Mouse (Mus musculus): ENCODE measurements at regions not wholly inside any gene's neighbourhood (a gene's known extent, or its start where the extent isn't known, plus 50 kb on each side); places are given as distances from the start of the nearest gene placed in this dataset.
A peak's percentile ranks its signal among the peaks of the same experiment; 100 is the strongest.

- no peak for DNase-seq
Measured at GRCm38 (mm10) chr11:64369516-64369915, 65.6 kb upstream of the Hs3st3a1 start.

- DNase-seq, result no peak
Measured at GRCm38 (mm10) chr11:64335456-64335855, 99.7 kb upstream of the Hs3st3a1 start.

GRCm38 (mm10) chr11:64332406-64332805 is 102.7 kb upstream of the Hs3st3a1 start:
- DNase-seq, result no peak

GRCm38 (mm10) chr11:64331811-64332210 is 103.3 kb upstream of the Hs3st3a1 start:
- DNase-seq, result no peak

- DNase-seq, result no peak
Measured at GRCm38 (mm10) chr11:64329129-64329528, 106.0 kb upstream of the Hs3st3a1 start.

- no peak for DNase-seq
Measured at GRCm38 (mm10) chr11:64327771-64328170, 107.4 kb upstream of the Hs3st3a1 start.

GRCm38 (mm10) chr11:64326646-64327045 is 108.5 kb upstream of the Hs3st3a1 start:
- no peak for DNase-seq

- no peak for DNase-seq
Measured at GRCm38 (mm10) chr11:64321900-64322425, 113.2 kb upstream of the Hs3st3a1 start.

GRCm38 (mm10) chr11:64317458-64317857 is 117.7 kb upstream of the Hs3st3a1 start:
- DNase-seq, result no peak

- DNase-seq, result no peak
Measured at GRCm38 (mm10) chr11:64314997-64315396, 120.1 kb upstream of the Hs3st3a1 start.

GRCm38 (mm10) chr11:64313241-64313640 is 121.9 kb upstream of the Hs3st3a1 start:
- no peak for DNase-seq

GRCm38 (mm10) chr11:64309881-64310280 is 125.3 kb upstream of the Hs3st3a1 start:
- DNase-seq, result no peak

GRCm38 (mm10) chr11:64297825-64298224 is 137.3 kb upstream of the Hs3st3a1 start:
- DNase-seq, result no peak

GRCm38 (mm10) chr11:64288236-64288635 is 146.9 kb upstream of the Hs3st3a1 start:
- DNase-seq, result no peak

- no peak for DNase-seq
Measured at GRCm38 (mm10) chr11:64287499-64287898, 147.6 kb upstream of the Hs3st3a1 start.

- no peak for DNase-seq
Measured at GRCm38 (mm10) chr11:64281781-64282180, 153.4 kb upstream of the Hs3st3a1 start.

- DNase-seq, result no peak
Measured at GRCm38 (mm10) chr11:64278259-64279003, 156.7 kb upstream of the Hs3st3a1 start.

- no peak for DNase-seq
Measured at GRCm38 (mm10) chr11:64273726-64274125, 161.4 kb upstream of the Hs3st3a1 start.

GRCm38 (mm10) chr11:64273214-64273613 is 161.9 kb upstream of the Hs3st3a1 start:
- DNase-seq, result no peak

- no peak for DNase-seq
Measured at GRCm38 (mm10) chr11:64268121-64268520, 167.0 kb upstream of the Hs3st3a1 start.

GRCm38 (mm10) chr11:64267547-64267946 is 167.6 kb upstream of the Hs3st3a1 start:
- peak; percentile 15 to 27 for DNase-seq

- DNase-seq, result no peak
Measured at GRCm38 (mm10) chr11:64253517-64254385, 174.5 kb upstream of the Cox10 start.

GRCm38 (mm10) chr11:64236873-64237272 is 157.6 kb upstream of the Cox10 start:
- DNase-seq, result no peak

GRCm38 (mm10) chr11:64230071-64230470 is 150.8 kb upstream of the Cox10 start:
- DNase-seq, result no peak
